Mouse (Mus musculus) kidney, postnatal 10 days (tissue): Measurements from ENCODE around the gene Casq1.
A peak's percentile ranks its signal among the peaks of the same experiment; 100 is the strongest.
"Not testable (repeated sequence)": the region's sequence is repeated elsewhere in the genome, so short reads cannot be mapped to it uniquely, and the experiment has no call there.

Experiments used
- DNase-seq: peaks from one replicate; pipeline ENCODE4 v3.0.0; 2021; ENCODE audit warnings: mixed read lengths

Gene Casq1

DNA sequence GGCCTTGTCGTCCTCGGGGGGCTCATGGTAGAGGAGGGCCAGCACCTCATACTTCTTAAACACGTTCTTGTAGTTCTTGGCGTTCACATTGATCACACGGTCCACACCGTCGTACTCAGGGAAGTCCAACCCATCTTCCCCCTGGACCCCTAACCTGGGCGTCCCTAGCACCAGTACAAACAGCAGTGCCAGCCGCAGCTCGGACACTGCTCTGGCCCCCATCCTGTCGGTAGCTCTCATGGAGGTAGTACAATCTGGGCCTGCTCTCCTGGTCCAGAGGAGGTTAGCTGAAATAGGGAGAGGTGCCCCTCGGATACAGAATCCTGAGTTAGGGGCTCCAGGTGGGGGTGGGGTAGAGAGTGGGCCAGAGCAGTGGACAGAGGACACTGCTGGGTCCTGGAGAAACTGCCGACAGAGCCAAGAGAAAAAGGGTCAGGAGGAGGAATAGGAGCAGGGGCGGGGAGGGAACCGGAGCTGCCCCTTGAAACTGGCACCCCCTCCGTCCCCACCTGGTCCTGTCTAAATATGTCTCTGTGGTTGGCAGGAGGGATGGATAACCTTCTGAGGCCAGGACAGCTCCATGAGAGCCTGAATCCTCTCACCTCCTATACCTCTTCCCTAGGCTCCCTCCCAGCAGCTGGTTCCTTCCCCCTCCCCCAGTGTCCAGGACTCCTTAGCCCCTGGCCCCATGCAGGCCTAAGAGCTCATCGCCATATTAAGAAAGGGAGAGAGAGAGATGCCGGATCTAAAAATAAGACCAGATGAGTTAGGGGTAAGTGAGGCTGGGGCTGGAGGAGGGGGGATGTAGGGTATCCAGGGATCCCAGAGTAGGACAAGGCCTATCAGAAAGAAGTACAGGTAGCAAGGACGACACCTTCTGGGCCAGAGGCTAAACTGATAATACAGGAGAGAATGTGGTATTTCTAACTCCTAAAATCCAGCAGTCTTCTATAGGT, at the start of gene Casq1:
TSS of gene Casq1 (minus strand) at position 418 of the 956 bp plus-strand sequence.
- DNase-seq, result no peak

DNA sequence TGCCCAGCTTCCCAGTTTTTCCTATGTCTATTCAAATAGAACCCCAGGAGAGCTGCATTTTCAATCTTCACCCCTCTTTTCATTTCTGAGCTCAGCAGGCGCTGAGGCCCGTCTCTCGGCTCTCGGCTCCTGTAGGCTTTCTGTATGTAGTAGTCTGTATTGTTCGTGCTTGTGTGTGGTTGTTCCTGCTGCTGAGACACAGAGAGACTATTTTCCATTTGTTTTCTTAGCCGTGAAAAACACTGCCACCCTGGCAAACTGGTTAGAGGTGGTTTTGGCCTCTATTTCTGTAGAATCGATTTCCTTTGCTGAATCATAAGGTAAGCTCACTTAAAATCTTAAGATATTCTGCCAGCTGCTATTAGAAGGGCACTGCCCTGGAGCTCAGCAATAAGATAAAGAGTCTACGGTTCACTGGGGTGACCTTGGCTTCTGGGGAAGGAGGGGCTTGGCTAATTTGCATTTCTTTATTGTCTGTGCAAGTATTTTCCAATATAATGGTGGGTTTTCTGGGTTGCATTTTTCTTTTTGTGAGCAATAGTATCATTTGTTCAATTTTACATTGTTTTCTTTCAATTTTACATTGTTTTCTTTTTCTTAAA, 41.9 kb upstream of the Casq1 start, which contains the start of gene Igsf8:
TSS of gene Igsf8 (plus strand) at position 165 of the 602 bp plus-strand sequence.
- DNase-seq, result no peak

DNA sequence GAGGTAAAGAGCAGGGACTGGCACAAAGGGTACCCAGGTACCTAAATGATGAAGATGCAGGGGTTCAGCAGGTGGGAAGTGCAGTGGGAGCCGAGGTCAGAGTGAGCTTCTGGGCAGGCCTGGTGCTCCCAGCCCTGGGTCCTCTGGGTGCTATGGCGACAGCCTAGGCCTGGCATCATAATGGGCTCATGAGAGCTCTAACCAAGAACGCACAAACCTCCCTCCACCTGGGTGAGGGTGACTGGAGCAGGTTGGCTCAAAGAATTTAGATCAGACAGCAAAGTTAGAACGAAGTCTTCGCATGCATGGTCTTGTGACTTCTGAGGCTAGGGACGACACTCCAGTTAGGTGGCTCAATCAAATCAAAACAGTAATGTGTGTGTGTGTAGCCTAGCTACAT, 38.6 kb upstream of the Casq1 start, which contains the start of gene Atp1a4:
TSS of gene Atp1a4 (minus strand) at position 101 of the 400 bp plus-strand sequence.
- DNase-seq, result no peak

DNA sequence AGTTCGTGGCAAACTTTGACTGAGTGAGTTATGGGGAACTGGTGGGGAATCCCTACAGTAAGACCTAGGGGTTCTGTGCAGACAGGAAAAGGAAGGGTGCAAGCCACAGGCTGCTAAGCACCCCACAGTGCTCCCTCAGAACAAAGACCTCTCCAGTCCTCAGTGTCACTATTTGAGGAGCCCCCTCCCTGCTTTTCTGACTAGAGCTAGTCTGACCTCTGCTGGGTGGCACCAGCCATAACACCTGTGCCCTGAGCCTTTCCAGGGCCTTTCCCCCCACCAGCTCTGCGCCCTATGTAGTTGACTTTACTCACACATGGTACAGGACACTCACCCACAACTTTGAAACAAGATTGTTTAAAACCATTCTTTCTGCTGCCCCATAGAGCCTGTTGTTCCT, 28.0 kb upstream of the Casq1 start:
- peak; percentile 60 for DNase-seq

DNA sequence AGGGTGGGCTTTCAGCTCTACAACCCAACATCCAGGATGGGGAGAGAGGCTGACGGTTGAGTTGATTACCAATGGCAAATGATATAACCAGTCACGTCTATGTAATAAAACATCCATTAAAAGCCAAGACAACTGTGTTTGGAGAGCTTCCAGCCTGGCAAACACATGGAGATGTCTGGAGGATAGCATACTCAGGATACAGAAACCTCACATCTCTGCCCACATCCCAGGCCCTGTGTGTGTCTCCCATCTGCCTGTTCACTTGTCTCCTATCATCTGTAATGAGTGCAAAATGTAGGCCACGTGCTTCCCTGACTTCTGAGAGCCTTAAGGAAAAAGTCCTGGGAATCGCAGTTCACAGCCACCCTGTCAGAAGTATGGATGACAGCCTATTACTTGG, 27.5 kb upstream of the Casq1 start:
- no peak for DNase-seq

DNA sequence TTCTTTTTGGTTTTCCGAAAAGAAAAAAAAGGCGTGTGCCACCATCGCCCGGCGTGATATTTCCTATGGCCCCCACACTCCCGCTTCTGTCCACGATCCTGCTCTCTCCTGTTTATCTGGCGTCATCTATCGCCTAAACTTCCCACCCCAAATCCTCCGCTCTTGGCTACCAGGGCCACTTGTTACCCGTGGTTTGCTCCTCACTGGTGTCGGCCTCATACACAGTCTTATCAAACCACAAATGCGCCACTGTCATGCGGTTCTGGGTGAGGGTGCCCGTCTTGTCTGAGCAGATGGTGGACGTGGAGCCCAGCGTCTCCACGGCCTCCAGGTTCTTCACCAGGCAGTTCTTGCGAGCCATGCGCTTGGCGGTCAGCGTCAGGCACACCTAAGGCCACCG, 25.0 kb upstream of the Casq1 start:
- DNase-seq, result not testable (repeated sequence)

DNA sequence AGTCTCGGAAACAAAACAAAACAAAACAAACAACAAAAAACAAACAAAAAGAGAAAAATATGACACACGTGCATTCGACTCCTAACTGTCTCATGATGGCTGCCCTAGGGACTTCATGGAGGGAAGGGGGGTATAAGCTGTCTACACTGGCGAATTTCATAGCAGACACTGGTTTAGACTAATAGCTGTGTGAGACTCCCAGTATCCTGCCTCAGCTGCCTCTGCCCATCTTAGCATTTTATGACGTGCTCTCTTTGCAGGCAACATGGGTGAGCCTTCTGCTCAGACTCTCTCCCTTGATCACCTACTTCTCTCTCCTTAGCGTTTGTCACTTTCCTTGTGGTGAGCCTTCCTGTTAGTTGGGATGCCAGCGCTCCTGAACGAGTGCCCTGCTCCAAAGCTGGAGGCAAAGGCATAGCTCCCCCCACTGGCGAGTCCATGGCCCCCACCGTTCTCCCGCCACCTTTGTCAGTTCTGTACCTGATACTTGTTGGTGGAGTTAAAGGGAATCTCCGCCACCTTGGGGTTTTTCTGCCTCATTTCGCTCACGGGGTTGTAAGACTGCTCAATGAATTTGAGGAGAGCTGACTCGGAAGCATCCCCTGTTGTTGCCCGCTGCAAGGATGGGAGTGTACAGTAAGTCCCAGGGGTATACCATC, 24.0 kb upstream of the Casq1 start:
- peak; percentile 58 for DNase-seq

DNA sequence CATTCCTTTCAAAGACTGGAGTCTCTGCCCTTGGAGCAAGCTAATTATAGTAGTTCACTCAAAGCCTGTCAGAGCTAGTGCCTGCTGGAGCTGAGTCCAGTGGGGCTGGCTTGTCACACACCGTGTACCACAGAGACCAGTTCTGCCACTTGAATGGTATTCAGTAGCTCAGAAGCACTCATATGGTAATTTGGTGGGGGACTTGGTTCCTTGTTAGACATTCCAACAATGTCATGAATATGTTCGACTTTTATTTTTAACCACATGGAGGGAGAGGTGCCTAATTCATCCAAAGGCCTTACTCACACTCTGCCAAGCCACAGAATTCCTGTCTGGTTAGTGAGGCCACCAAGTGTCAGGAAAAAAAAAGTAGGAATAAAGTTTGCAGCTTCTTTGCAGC, 22.7 kb upstream of the Casq1 start:
- peak; percentile 70 for DNase-seq

DNA sequence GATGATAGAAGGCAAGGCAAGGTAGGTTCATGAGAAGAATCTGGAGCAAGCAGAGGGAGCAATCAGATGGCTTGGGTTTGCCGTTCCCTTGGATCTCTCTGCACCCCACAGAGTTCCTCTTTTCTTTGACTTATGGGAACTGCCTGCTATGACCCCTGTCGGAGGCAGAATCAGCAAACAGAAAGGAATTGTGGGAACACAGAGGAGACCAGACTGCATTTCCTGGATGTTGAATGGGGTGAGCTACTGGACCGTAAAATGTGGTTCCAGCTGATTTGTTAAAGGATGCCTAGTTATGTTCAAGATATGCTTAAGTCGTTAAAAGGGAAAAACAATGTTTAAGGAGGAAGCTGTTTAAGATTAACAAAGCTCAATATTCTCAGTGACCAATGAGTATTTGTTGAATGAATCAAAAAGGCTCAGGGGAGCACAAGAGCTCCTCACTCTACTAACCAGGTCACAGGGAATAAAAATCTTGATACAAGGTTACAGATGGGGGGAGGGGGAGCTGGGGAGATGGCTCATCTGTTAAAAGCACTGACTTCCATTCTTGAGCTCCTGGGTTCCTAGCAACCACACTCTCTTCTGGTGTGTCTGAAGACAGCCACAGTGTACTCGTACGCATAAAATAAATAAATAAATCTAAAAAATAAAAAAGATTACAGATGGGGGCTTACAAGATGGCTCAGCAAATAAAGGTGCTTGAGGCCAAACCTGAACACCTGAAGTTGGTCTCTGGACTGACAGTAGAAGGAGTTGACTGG, 21.5 kb upstream of the Casq1 start:
- peak; percentile 35 for DNase-seq

DNA sequence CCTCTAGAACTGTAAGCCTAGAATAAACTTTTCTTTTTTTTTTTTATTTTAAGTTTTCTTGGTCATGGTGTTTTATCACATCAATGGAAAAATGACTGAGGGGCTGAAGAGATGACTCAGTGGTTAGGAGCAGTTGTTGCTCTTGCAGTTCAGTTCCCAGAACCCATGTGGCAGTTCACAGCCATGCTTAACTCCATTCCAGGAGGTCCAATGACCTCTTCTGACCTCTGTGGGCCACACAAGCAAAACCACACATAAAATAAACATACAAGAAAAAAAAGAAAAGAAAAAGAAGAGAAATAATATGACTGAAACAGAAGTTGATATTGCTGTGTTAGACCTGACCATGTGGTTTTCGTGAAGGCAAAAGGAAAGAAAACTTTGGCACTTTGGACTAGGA, 9.5 kb upstream of the Casq1 start:
- DNase-seq, result no peak

DNA sequence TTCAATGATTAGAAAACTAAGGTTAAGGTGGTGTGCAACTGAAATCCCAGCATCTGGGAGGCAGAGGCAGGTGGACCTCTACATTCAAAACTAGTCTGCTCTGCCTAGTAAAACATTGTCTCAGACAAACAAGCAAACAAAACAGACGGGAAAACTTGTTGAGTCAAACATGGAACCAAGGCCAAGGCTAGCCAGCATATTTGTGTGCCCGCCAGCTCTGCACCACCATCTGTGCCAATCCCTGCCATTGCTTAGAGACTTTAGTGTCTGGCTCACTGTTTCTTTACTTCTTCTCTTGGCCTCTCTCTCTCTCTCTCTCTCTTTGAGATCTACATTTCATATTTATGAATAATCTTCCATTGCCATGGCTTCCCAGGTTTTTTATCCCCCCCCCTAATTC, 8.5 kb upstream of the Casq1 start:
- DNase-seq, result no peak

DNA sequence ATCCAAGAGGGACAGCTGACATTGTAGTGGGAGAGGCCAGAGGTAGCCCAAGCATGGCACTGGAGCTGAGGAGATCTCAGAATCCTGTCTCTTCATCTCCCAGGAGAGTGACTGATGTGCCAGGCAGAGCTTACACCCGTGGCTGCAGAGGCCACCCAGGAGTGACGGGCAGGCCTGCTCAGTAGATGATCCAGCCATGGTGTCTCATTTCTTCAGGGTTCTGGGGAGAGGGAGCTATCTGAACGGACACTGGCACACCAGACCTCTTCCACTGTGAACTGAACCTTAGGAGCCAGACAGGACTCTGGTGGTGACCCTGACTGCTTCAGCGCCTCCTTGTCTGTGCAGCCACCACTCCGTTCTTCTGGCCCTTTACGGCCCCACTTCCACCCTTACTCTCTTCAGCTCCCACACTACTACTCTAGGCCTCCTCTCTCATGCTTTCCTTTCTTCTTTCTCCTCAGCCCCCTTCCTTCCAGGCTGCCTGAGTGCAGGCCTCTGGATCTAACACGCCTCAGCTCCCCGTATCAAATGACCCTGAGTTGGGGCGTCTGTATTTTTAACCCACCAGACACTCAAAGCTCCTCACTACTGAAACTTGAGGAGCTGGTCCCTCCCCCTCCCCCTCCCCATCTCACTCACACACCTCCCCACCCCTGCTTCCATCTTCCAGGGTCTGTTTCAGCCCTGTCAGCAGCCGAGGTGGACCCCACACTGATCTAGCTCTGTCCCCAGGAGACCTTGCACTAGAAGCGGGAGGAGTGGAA, 1.8 kb upstream of the Casq1 start:
- DNase-seq, result no peak

DNA sequence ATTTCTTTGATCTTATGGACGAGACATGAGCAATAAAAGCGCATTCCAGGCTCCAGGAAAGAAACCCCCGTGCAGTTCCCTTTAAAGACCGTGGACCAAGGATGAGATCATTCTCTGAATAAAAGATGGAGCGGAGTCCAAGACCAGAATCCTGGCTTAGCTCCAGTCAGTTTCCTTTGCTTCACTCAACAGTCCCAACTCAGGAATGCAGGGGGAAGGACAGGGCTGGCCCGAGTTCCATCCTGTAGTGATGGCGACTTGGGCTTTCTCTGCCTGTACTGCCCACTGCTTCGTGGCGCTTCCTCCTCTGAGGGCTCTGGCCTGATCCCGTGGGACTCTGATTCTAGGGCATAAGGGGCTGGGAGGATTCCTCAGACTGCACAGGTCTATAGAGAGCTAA, 746 bp upstream of the Casq1 start:
- DNase-seq, result peak; percentile 81

DNA sequence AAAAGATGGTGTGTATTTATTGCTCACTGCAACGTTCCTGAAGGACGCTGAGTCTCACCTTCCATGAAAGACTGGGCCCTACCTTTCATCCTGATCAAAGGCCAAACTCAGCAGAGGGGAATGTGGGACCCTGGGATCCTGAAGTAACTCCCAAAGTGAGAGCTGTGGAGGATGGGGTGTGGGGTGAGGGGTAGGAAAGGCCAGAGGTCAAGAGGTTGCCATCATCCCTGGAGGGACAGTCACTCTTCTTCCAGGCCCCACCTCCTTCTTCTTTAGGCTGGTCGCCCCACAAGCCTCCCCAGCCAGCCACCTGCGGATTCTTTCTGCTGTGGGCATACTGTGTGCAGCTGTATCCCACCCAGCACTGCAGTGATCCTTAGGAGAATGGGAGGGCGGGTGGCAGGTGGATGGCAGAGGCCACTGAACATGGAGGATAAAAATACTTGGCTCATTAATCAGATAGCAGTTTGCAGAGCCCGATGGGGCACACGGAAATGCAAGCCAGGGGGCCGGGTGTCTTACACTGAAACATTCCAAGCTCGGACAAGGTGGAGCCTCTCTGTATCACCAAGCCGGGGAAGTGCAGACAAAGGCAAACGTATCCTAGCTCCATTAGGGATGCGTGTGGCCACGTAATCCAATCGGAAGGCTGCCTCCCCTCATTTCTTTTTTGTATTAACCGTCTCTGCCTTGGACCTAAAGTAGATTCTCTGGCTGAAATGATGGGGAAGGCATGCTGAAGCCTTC, 1.3 kb downstream of the Casq1 start:
- no peak for DNase-seq

DNA sequence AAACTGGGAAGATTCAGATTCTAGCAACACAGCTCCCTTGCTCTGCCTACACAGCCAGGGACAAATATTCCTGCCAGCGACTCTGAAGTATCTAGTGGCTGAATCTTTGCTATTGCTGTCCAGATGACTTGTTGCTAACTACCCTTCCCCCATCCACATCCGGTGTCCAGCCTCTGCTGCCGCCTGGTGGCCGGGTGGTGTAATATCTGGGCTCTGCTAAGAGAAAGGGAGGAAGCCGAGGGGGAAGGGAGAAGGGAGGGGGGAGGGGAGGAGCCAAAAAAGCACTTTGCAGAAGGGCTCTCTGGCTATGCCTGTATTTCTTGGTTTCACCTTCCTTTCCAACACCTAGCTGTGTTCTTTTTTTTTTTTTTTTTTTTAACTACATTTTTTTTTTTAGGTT, 2.5 kb downstream of the Casq1 start:
- DNase-seq, result peak; percentile 95

DNA sequence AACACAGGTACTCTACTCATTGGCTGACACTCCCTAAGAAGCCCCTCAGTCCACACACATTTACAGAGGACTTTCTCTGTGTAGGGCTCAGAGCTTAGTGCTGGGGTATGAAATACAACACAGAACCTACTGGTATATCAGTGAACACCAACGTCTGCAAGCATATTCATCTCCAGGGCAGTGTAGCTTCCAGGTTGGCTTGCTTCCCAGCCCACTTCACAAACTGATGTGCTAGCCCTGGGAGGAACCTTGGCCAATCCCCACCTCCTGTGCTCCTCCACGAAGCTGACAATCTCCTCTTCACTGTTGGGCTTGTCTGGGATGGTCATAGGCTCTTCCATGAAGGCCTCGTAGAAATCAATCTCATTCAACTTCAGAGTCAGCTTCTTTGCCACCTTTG, 4.9 kb downstream of the Casq1 start:
- DNase-seq, result no peak

DNA sequence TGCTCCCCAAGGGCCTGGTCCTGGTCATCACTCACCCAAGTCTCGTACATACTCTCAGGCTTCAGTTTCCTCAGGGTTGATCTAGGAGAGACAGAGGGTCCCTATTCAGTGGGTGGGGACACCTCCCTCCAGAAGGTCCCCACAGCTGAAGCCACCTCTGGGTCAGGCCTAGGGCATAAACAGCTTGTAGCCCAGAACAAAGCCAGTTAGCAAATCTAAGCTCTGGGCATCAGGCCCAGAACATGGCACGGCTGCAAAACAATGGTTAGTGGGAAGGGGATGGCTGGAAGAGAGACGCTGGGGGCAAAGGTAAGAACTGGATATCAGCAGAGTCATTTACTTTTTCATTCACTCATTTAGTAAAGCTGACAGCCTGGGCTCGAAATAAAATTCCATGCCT, 5.9 kb downstream of the Casq1 start:
- no peak for DNase-seq

DNA sequence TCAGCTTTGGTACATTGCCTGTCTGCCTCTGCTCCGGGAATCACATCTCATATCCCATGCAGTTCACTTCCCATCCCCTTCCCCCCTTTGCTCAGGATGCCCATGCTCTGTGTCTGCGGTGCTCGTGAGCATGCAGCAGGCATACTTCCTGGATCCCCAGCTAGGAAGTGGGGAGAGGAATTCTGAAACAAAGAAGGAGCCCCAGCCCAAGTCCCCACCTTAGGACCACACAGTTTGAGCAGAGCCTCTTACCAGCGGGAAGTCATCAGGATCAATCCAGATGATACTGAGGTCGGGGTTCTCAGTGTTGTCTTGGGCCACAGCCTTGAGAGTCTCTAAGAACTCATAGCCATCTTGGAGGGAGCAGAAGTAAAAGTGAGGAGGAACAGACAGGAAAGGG, 6.9 kb downstream of the Casq1 start:
- no peak for DNase-seq

DNA sequence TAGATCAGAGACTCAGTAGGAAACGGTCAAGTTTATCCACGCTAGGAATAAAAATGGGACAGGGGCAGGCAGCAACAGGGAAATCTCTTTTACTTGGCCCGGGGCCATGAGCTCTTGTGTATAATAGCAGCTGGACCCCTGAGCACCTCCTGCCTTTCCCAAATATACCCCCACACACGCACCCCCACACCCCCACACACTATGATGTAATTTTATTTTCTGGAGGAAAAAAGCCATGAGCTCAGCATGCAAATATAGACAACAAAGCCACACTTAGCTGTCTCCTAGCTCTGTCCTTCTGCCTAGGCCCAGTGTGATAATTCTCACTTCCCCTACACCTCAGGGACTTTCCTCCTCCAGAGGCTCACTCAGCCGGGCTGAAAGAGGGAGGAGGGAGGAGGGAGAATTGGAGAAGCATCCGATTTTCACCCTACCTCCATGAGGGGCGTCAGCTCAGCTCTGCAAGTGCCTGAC, 12.5 kb downstream of the Casq1 start:
- peak; percentile 59 for DNase-seq

DNA sequence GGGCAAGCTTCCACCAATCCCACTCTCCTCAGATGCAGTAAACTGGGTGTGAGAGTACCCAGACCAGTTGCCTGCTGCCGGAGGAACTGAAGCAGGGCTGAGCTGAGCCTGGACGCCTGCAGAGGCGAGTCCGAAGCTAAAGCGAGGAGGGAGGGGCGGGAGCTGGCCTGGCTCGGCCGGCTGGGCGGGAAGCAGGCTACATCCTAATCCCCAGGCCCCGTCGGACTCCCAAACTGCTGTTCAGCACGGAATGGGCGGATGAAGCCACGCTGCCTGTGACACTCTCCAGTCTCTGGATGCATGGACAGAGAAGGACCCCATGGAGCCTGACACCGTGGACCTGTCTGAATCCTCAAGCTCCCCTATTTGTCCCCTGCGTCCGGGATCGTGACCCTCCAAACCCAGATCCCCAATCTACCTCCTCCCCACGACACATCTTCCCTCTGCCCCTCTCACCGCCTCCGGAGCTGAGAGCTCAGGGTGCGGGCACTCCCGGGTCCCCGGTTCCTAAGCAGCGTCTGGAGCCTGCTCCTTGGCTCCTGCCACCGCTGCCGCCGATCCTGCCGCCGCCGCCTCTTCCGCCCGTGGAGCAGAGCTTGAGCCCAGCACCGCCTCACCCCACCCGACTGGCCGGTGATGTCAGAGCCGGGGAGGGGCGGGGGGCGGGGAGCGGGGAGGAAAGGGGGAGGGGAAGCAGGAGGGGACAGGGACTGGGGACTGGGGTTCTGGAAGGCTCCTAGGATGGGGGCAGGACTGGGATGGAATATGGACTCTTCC, 13.3 kb downstream of the Casq1 start, which contains the start of gene Pea15a:
TSS of gene Pea15a (minus strand) at position 664 of the 777 bp plus-strand sequence.
- DNase-seq, result peak; percentile 93
